Mouse (Mus musculus): Measurements from ENCODE around the gene Ppp1r1b. TPM values are rescaled to one million over a fixed set of nuclear protein-coding genes. Genes with fewer than 3 reads are reported as not detected.

The Ppp1r1b gene
- polyA plus RNA-seq (2014; fragmentation: Nextera tagmentation; extraction: Ambion mirVana), result 0.17 TPM in 1 of 2 replicates, not detected in the other

GRCm38 (mm10) chr11:98348083-98348961 is at the start of gene Ppp1r1b:
TSS of gene Ppp1r1b (plus strand) at chr11:98348404.
- Histone ChIP-seq H3K9ac (ENCODE audit: low read length) (peak within 1 kb of the TSS; percentile 43), H3K36me3 (ENCODE audit: control insufficient read depth, insufficient read depth, low read length) (no peaks in the 10 kb centered on the region), H3K4me3 (ENCODE audit: low read depth, low read length) (peak within 1 kb of the TSS; percentile 47), H3K4me2 (ENCODE audit: low read depth, severe bottlenecking) (peak within 1 kb of the TSS; percentile 84), H3K27me3 (ENCODE audit: control insufficient read depth, insufficient read depth, low read length) (peaks cover 81% of the 10 kb centered on the region), H3K27ac (replicated peaks; ENCODE audit: low read depth, low read length) (no peak within 1 kb of the TSS), H3K4me1 (ENCODE audit: control insufficient read depth, insufficient read depth, low read length) (peaks cover 12% of the 10 kb centered on the region), H3K9me3 (ENCODE audit: control insufficient read depth, low read length) (no peaks in the 10 kb centered on the region)
- under 1% methylated on average over 52 of the region's 55 CpGs for WGBS
- ATAC-seq (ENCODE audit: insufficient number of reproducible peaks, low FRiP score, low TSS enrichment, low read depth) (peak; percentile 19; the same call in 1 of the 2 replicates), DNase-seq (ENCODE audit: low spot score) (peak; percentile 62)

- Histone ChIP-seq H3K36me3 (ENCODE audit: control insufficient read depth, insufficient read depth, low read length) (no peaks in the 10 kb centered on the region), H3K4me2 (ENCODE audit: low read depth, severe bottlenecking) (no peak overlapping the region), H3K27me3 (ENCODE audit: control insufficient read depth, insufficient read depth, low read length) (peaks cover 32% of the 10 kb centered on the region), H3K9ac (ENCODE audit: low read length) (no peak overlapping the region), H3K27ac (replicated peaks; ENCODE audit: low read depth, low read length) (no peak overlapping the region), H3K4me3 (ENCODE audit: low read depth, low read length) (no peak overlapping the region), H3K4me1 (ENCODE audit: control insufficient read depth, insufficient read depth, low read length) (peaks cover 8% of the 10 kb centered on the region), H3K9me3 (ENCODE audit: control insufficient read depth, low read length) (no peaks in the 10 kb centered on the region)
- ATAC-seq (ENCODE audit: insufficient number of reproducible peaks, low FRiP score, low TSS enrichment, low read depth) (no peak), DNase-seq (ENCODE audit: low spot score) (no peak)
- 20% methylated on average over 10 of the region's 10 CpGs for WGBS
Observed at GRCm38 (mm10) chr11:98298484-98299205, 49.6 kb upstream of the Ppp1r1b start.

GRCm38 (mm10) chr11:98313790-98314323 is 34.3 kb upstream of the Ppp1r1b start:
- DNase-seq (ENCODE audit: low spot score) (peak; percentile 90), ATAC-seq (ENCODE audit: insufficient number of reproducible peaks, low FRiP score, low TSS enrichment, low read depth) (no peak)
- Histone ChIP-seq H3K4me1 (ENCODE audit: control insufficient read depth, insufficient read depth, low read length) (no peaks in the 10 kb centered on the region), H3K27ac (replicated peaks; ENCODE audit: low read depth, low read length) (no peak overlapping the region), H3K4me2 (ENCODE audit: low read depth, severe bottlenecking) (no peak overlapping the region), H3K9ac (ENCODE audit: low read length) (no peak overlapping the region), H3K9me3 (ENCODE audit: control insufficient read depth, low read length) (no peaks in the 10 kb centered on the region), H3K27me3 (ENCODE audit: control insufficient read depth, insufficient read depth, low read length) (peaks cover 54% of the 10 kb centered on the region), H3K36me3 (ENCODE audit: control insufficient read depth, insufficient read depth, low read length) (no peaks in the 10 kb centered on the region), H3K4me3 (ENCODE audit: low read depth, low read length) (no peak overlapping the region)
- WGBS, result 2% methylated on average over 26 of the region's 26 CpGs

GRCm38 (mm10) chr11:98317479-98317878 is 30.7 kb upstream of the Ppp1r1b start:
- ATAC-seq (ENCODE audit: insufficient number of reproducible peaks, low FRiP score, low TSS enrichment, low read depth) (no peak), DNase-seq (ENCODE audit: low spot score) (no peak)
- H3K4me3 ChIP-seq (ENCODE audit: low read depth, low read length), result no peak overlapping the region
- no peaks in the 10 kb centered on the region for H3K9me3 ChIP-seq (ENCODE audit: control insufficient read depth, low read length)
- H3K4me1 ChIP-seq (ENCODE audit: control insufficient read depth, insufficient read depth, low read length), result no peaks in the 10 kb centered on the region
- H3K9ac ChIP-seq (ENCODE audit: low read length), result no peak overlapping the region
- H3K4me2 ChIP-seq (ENCODE audit: low read depth, severe bottlenecking), result no peak overlapping the region
- WGBS, result 2% methylated on average over 7 of the region's 7 CpGs
- no peak overlapping the region for H3K27ac ChIP-seq (replicated peaks; ENCODE audit: low read depth, low read length)
- H3K27me3 ChIP-seq (ENCODE audit: control insufficient read depth, insufficient read depth, low read length), result peaks cover 89% of the 10 kb centered on the region
- no peaks in the 10 kb centered on the region for H3K36me3 ChIP-seq (ENCODE audit: control insufficient read depth, insufficient read depth, low read length)

- Histone ChIP-seq H3K4me2 (ENCODE audit: low read depth, severe bottlenecking) (no peak overlapping the region), H3K4me1 (ENCODE audit: control insufficient read depth, insufficient read depth, low read length) (no peaks in the 10 kb centered on the region), H3K9me3 (ENCODE audit: control insufficient read depth, low read length) (no peaks in the 10 kb centered on the region), H3K4me3 (ENCODE audit: low read depth, low read length) (no peak overlapping the region), H3K27ac (replicated peaks; ENCODE audit: low read depth, low read length) (no peak overlapping the region), H3K9ac (ENCODE audit: low read length) (no peak overlapping the region), H3K27me3 (ENCODE audit: control insufficient read depth, insufficient read depth, low read length) (peaks cover 97% of the 10 kb centered on the region), H3K36me3 (ENCODE audit: control insufficient read depth, insufficient read depth, low read length) (no peaks in the 10 kb centered on the region)
- no peak for DNase-seq (ENCODE audit: low spot score)
- WGBS, result 3% methylated on average over 14 of the region's 14 CpGs
- ATAC-seq (ENCODE audit: insufficient number of reproducible peaks, low FRiP score, low TSS enrichment, low read depth), result no peak
Observed at GRCm38 (mm10) chr11:98318421-98319116, 29.6 kb upstream of the Ppp1r1b start.

- Histone ChIP-seq H3K9ac (ENCODE audit: low read length) (no peak overlapping the region), H3K36me3 (ENCODE audit: control insufficient read depth, insufficient read depth, low read length) (no peaks in the 10 kb centered on the region), H3K9me3 (ENCODE audit: control insufficient read depth, low read length) (no peaks in the 10 kb centered on the region), H3K4me1 (ENCODE audit: control insufficient read depth, insufficient read depth, low read length) (no peaks in the 10 kb centered on the region), H3K27me3 (ENCODE audit: control insufficient read depth, insufficient read depth, low read length) (peaks cover 98% of the 10 kb centered on the region), H3K4me3 (ENCODE audit: low read depth, low read length) (no peak overlapping the region), H3K27ac (replicated peaks; ENCODE audit: low read depth, low read length) (no peak overlapping the region), H3K4me2 (ENCODE audit: low read depth, severe bottlenecking) (no peak overlapping the region)
- DNase-seq (ENCODE audit: low spot score) (no peak), ATAC-seq (ENCODE audit: insufficient number of reproducible peaks, low FRiP score, low TSS enrichment, low read depth) (no peak)
- WGBS, result 2% methylated on average over 15 of the region's 15 CpGs
Observed at GRCm38 (mm10) chr11:98319120-98319519, 29.1 kb upstream of the Ppp1r1b start.

- Histone ChIP-seq H3K4me3 (ENCODE audit: low read depth, low read length) (no peak overlapping the region), H3K4me1 (ENCODE audit: control insufficient read depth, insufficient read depth, low read length) (no peaks in the 10 kb centered on the region), H3K9me3 (ENCODE audit: control insufficient read depth, low read length) (no peaks in the 10 kb centered on the region), H3K27me3 (ENCODE audit: control insufficient read depth, insufficient read depth, low read length) (peaks cover 98% of the 10 kb centered on the region), H3K27ac (replicated peaks; ENCODE audit: low read depth, low read length) (no peak overlapping the region), H3K9ac (ENCODE audit: low read length) (no peak overlapping the region), H3K36me3 (ENCODE audit: control insufficient read depth, insufficient read depth, low read length) (no peaks in the 10 kb centered on the region), H3K4me2 (ENCODE audit: low read depth, severe bottlenecking) (no peak overlapping the region)
- 15% methylated on average over 4 of the region's 4 CpGs for WGBS
- ATAC-seq (ENCODE audit: insufficient number of reproducible peaks, low FRiP score, low TSS enrichment, low read depth), result no peak
- no peak for DNase-seq (ENCODE audit: low spot score)
Observed at GRCm38 (mm10) chr11:98319544-98319943, 28.7 kb upstream of the Ppp1r1b start.

- Histone ChIP-seq H3K27me3 (ENCODE audit: control insufficient read depth, insufficient read depth, low read length) (peaks cover 98% of the 10 kb centered on the region), H3K9ac (ENCODE audit: low read length) (no peak overlapping the region), H3K4me2 (ENCODE audit: low read depth, severe bottlenecking) (no peak overlapping the region), H3K27ac (replicated peaks; ENCODE audit: low read depth, low read length) (no peak overlapping the region), H3K4me1 (ENCODE audit: control insufficient read depth, insufficient read depth, low read length) (no peaks in the 10 kb centered on the region), H3K36me3 (ENCODE audit: control insufficient read depth, insufficient read depth, low read length) (no peaks in the 10 kb centered on the region), H3K9me3 (ENCODE audit: control insufficient read depth, low read length) (no peaks in the 10 kb centered on the region), H3K4me3 (ENCODE audit: low read depth, low read length) (no peak overlapping the region)
- 7% methylated on average over 2 of the region's 2 CpGs for WGBS
- DNase-seq (ENCODE audit: low spot score), result no peak
- no peak for ATAC-seq (ENCODE audit: insufficient number of reproducible peaks, low FRiP score, low TSS enrichment, low read depth)
Observed at GRCm38 (mm10) chr11:98319944-98320343, 28.3 kb upstream of the Ppp1r1b start.

Data from limb, embryonic 11.5 days (tissue).